Mouse (Mus musculus): Measurements from ENCODE around the gene Lrrfip2. TPM values are rescaled to one million over a fixed set of nuclear protein-coding genes. Genes with fewer than 3 reads are reported as not detected.

The Lrrfip2 gene
- polyA plus RNA-seq, 1 experiment from 2014 or later: 40.0 TPM

DNA sequence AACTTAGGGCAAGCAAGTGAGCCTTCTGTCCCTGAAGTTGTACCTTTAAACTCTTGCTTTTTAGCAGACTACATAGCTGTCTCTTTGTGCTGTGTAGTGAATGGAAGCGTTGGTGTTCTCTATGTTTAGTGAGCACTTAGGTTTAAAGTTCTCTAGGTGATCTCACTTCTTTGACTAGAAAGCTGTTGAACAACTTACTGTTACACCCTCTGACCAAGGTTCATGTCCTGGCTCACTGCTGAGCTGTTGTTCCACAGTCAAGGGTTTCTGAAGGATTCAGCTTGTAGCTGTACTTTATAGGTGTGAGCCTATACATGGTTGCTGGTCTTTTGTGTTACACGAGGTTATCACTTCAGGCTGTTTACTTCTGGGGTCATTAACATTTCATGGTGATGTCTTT lies 5.9 kb downstream of the Lrrfip2 start:
- 78% methylated on average over 2 of the region's 2 CpGs for WGBS
- no peak overlapping the region for H3K4me3 ChIP-seq
- H3K36me3 ChIP-seq: peaks cover 15% of the 10 kb centered on the region
- no peak overlapping the region for H3K27ac ChIP-seq
- DNase-seq (ENCODE audit: low spot score): no peak
- H3K27me3 ChIP-seq (ENCODE audit: insufficient read depth, poor library complexity, severe bottlenecking): no peaks in the 10 kb centered on the region
- no peaks in the 10 kb centered on the region for H3K9me3 ChIP-seq
- peaks cover 17% of the 10 kb centered on the region for H3K4me1 ChIP-seq (replicated peaks)

DNA sequence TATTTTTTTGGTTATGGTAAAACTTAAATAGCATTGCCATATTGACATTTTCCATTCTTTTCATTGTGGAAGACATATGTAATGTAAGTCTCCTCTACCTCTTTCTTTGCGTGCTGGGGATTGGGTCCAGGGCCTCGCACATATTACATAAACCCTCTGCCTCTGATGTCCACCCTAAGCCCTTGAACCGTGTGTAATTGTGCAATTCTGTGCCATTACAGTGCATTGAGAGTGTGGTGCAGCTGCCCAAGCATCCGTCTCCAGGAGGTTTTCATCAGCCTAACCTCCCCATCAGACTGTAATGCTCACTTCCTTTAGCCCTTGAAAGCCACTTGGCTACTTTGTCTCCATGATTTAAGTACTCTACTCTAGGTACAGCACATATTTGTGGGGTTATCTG lies 7.0 kb downstream of the Lrrfip2 start:
- Histone ChIP-seq H3K36me3 (peaks cover 15% of the 10 kb centered on the region), H3K27me3 (ENCODE audit: insufficient read depth, poor library complexity, severe bottlenecking) (no peaks in the 10 kb centered on the region), H3K4me3 (no peak overlapping the region), H3K27ac (no peak overlapping the region), H3K4me1 (replicated peaks) (peaks cover 7% of the 10 kb centered on the region), H3K9me3 (no peaks in the 10 kb centered on the region)
- no peak for DNase-seq (ENCODE audit: low spot score)
- WGBS: 94% methylated on average over 4 of the region's 4 CpGs

DNA sequence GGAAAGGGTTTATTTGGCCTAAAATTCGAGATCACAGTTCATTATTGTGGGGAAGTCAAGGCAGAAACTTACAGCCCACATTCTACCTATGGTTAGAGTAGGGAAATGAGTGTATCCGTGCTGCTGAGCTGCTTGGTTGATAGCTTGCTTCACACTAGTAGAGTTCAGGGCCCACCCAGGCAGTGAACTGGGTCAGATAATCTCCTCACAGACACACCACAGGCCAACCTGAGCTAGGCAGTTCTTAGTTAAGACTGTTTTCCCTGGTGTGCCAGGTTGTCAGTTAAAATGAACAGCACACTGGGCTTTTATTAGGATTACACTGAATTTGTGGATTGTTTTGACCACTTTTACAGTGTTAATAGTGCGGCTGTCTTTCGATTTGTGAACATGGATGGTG lies 9.3 kb downstream of the Lrrfip2 start:
- Histone ChIP-seq H3K27me3 (ENCODE audit: insufficient read depth, poor library complexity, severe bottlenecking) (no peaks in the 10 kb centered on the region), H3K4me3 (no peak overlapping the region), H3K27ac (no peak overlapping the region), H3K4me1 (replicated peaks) (0 out of 2 replicates have a peak, but pooled peaks cover 5% of the 10 kb centered on the region), H3K9me3 (no peaks in the 10 kb centered on the region), H3K36me3 (peaks cover 6% of the 10 kb centered on the region)
- WGBS: 83% methylated on average over 4 of the region's 4 CpGs
- DNase-seq (ENCODE audit: low spot score): no peak

DNA sequence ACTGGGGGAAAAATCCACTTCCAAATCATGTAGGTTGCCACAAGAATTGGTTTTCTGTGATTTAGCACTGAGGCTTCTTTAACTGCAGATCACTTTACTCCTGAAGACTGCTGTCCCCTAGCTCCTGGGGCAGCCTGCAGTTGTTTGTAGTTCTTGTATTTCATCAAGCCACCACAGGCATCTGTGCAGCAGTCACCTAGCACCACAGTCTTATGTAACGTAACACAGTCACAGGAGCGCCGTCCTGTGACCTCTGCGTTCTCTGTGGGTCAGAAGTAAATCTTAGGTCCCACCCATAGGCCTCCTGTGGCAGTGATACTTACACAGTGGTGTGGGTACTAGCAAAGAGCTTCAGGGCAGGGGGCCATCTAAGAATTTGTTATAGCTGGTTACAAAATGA lies 10.4 kb downstream of the Lrrfip2 start:
- Histone ChIP-seq H3K36me3 (peaks cover 3% of the 10 kb centered on the region; the same call in 1 of the 2 replicates), H3K27ac (no peak overlapping the region), H3K27me3 (ENCODE audit: insufficient read depth, poor library complexity, severe bottlenecking) (no peaks in the 10 kb centered on the region), H3K9me3 (no peaks in the 10 kb centered on the region), H3K4me3 (no peak overlapping the region), H3K4me1 (replicated peaks) (0 out of 2 replicates have a peak, but pooled peaks cover 5% of the 10 kb centered on the region)
- 65% methylated on average over 4 of the region's 4 CpGs for WGBS
- DNase-seq (ENCODE audit: low spot score): no peak

DNA sequence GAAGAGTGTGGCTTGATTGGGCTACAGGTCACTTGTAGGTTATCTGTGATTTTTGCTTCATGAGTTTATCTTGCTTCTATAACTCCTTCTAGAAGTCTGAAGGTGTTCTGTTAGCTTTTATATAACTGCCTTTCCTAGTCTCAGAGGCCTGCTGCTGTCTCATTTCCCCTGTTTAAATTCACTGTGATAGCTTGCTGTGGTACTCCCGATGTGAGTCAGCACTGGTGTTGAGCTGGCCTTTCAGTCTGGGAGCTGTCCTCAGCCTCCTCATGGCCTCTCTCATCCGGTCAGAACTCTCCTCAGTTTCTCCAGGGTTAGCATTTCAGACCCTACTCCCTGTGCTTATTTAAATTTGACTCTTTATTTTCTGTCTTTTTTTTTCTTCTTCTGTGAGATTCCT lies 12.7 kb downstream of the Lrrfip2 start:
- no peak for DNase-seq (ENCODE audit: low spot score)
- H3K4me1 ChIP-seq (replicated peaks): 0 out of 2 replicates have a peak, but pooled peaks cover 5% of the 10 kb centered on the region
- no peak overlapping the region for H3K4me3 ChIP-seq
- no peaks in the 10 kb centered on the region for H3K27me3 ChIP-seq (ENCODE audit: insufficient read depth, poor library complexity, severe bottlenecking)
- no peaks in the 10 kb centered on the region for H3K9me3 ChIP-seq
- H3K36me3 ChIP-seq: no peaks in the 10 kb centered on the region
- H3K27ac ChIP-seq: no peak overlapping the region
- 89% methylated on average over 2 of the region's 2 CpGs for WGBS

DNA sequence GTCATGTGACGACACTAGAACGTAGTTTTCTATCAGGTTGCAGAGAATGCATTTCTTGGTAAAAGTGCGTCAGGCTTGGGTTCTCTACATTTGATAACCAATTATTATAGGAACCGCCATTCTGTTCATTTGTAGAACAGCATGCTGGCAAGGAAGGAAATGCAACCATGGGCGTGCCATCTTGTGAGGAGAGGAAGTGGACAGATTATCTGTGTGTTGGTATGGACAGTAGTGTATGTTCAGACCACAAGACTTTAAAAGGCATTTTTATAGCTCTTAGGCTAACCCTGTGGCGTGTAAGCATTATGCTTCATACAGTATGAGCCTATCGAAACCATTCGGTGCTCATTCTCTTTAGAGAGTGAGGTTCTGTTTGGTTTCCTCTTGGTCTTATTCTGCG lies 20.8 kb downstream of the Lrrfip2 start:
- Histone ChIP-seq H3K9me3 (no peaks in the 10 kb centered on the region), H3K4me3 (no peak overlapping the region), H3K27me3 (ENCODE audit: insufficient read depth, poor library complexity, severe bottlenecking) (no peaks in the 10 kb centered on the region), H3K27ac (no peak overlapping the region), H3K36me3 (peaks cover 18% of the 10 kb centered on the region; the same call in 1 of the 2 replicates), H3K4me1 (replicated peaks) (no peaks in the 10 kb centered on the region)
- no peak for DNase-seq (ENCODE audit: low spot score)
- 96% methylated on average over 9 of the region's 9 CpGs for WGBS

DNA sequence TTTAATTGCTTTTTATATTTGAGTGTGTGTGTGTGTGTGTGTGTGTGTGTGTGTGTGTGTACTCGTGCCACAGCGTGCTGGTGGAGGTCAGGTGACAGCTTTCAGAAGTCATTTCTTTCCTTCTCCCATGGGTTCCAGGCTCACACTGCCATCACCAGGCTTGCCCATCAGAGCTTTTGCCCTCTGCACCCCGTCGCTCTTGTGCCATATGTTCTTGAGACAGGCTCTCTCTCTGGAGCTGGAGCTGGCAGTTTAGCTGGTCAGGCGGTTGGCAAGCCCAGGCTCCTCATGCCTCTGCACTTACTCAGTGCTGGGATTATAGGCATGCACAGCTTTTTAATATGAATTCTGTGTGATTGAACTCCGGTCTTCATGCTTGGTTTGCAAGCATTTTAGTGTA lies 25.3 kb downstream of the Lrrfip2 start:
- 92% methylated on average over 6 of the region's 6 CpGs for WGBS

DNA sequence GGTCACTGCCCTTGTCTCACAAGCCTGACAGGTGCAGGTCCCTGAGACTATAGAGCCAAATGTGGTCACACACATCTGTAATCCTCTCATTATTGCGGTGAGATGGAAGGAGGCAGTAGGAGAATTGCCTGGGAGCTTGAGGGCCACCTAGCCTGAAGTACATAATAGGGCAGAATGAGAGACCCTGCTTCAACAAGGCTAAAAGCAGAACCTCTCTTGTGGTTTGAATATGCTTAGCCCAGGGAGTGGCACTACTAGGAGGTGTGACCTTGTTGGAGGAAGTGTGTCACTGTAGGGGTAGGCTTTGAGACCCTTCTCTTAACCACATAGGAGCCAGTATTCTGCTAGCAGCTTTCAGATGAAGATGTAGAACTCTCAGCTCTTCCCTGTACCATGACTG lies 26.0 kb downstream of the Lrrfip2 start:
- H3K27me3 ChIP-seq (ENCODE audit: insufficient read depth, poor library complexity, severe bottlenecking): no peaks in the 10 kb centered on the region
- no peak overlapping the region for H3K27ac ChIP-seq
- H3K4me3 ChIP-seq: no peak overlapping the region
- peaks cover 21% of the 10 kb centered on the region for H3K36me3 ChIP-seq
- DNase-seq (ENCODE audit: low spot score): no peak
- no peaks in the 10 kb centered on the region for H3K4me1 ChIP-seq (replicated peaks)
- 100% methylated on average over 1 of the region's 1 CpGs for WGBS
- no peaks in the 10 kb centered on the region for H3K9me3 ChIP-seq

More for the DNA sequence above, 25.3 kb downstream of the Lrrfip2 start:
- Histone ChIP-seq H3K4me3 (no peak overlapping the region), H3K4me1 (replicated peaks) (no peaks in the 10 kb centered on the region), H3K27ac (no peak overlapping the region), H3K27me3 (ENCODE audit: insufficient read depth, poor library complexity, severe bottlenecking) (no peaks in the 10 kb centered on the region), H3K36me3 (peaks cover 21% of the 10 kb centered on the region), H3K9me3 (no peaks in the 10 kb centered on the region)
- DNase-seq (ENCODE audit: low spot score): no peak

DNA sequence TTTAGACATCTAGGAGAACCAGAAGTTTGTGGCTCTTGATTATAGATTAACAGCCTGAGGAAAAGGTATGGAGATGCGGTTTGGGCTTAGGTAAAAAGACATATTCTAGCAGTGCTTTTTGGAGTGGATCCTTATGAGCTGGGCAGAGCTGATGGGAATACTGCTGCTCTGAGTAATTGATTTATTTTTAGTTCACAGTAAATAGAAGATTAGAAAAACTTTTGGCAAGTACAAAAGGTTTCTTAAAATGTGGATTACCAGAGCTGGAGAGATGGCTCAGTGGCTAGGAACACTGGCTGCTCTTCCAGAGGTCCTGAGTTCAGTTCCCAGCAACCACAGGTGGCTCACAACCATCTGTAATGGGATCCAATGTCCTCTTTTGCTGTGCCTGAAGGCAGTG lies 27.3 kb downstream of the Lrrfip2 start:
- Histone ChIP-seq H3K4me1 (replicated peaks) (no peaks in the 10 kb centered on the region), H3K27me3 (ENCODE audit: insufficient read depth, poor library complexity, severe bottlenecking) (no peaks in the 10 kb centered on the region), H3K36me3 (peaks cover 21% of the 10 kb centered on the region), H3K27ac (no peak overlapping the region), H3K4me3 (no peak overlapping the region), H3K9me3 (no peaks in the 10 kb centered on the region)
- no peak for DNase-seq (ENCODE audit: low spot score)
- 94% methylated on average over 1 of the region's 1 CpGs for WGBS

DNA sequence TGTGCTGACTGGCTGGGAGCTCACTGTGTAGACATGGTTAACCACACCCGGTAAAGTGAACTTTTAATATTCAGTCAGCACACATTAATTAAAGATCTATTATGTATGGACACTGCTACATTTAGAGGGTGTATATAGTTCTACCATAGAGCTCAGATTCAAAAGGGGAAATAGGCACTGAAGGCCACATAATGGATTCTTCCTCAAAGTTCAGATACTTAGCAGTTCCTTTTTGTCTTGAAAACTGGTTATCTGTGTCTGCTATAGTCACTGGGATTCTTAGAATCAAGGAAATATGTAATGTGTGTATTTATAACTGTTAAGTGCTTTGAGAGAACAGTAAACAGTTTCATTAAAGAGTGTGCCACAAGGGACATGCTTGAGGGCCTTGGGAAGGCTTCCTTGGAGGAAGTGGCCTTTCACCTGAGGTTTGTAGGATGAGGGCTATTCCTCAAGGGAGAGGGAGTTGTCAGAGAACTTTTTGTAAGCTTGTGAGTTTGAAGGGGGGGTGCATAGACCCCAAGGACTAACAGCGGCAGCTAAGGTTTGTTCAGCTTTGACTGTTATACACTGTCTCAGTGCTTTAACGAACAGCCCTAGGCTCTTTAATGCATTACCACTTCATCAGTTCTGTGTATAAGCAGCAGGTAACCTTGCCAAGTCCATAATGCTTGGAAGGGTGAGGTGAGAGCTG lies 28.3 kb downstream of the Lrrfip2 start:
- 90% methylated on average over 3 of the region's 3 CpGs for WGBS
- no peaks in the 10 kb centered on the region for H3K4me1 ChIP-seq (replicated peaks)
- H3K27ac ChIP-seq: no peak overlapping the region
- DNase-seq (ENCODE audit: low spot score): no peak
- H3K36me3 ChIP-seq: peaks cover 21% of the 10 kb centered on the region
- H3K4me3 ChIP-seq: no peak overlapping the region
- H3K27me3 ChIP-seq (ENCODE audit: insufficient read depth, poor library complexity, severe bottlenecking): no peaks in the 10 kb centered on the region
- no peaks in the 10 kb centered on the region for H3K9me3 ChIP-seq

DNA sequence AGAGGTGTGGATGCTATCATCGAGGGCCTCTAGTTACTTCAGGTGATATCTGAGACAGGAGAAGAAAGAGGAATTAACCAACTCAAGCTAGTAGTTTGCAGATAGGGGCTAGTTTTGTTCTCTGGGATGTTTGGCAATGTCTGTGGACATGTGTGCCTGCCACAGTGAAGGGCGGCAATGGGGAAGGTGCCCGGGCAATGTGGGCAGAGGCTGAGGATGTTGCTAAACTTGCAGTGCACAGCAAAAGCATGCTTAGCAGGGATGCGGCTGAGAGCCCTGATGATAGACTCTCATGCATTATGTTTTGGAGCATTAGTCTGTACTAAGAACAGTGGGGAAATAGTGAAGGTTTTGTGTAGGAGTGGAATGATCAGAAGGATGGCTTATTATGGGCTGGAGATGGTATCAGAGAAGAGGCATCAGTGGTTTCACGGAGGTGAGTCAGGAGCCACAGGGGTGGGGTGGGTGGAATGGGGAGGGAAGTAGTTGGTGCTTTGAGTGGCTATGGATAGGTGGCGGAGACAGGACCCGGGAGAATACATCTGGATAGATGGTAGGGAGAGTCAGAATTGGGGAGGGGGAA lies 28.9 kb downstream of the Lrrfip2 start:
- 91% methylated on average over 7 of the region's 7 CpGs for WGBS
- DNase-seq (ENCODE audit: low spot score): no peak
- Histone ChIP-seq H3K9me3 (no peaks in the 10 kb centered on the region), H3K27ac (no peak overlapping the region), H3K4me3 (no peak overlapping the region), H3K36me3 (peaks cover 21% of the 10 kb centered on the region), H3K4me1 (replicated peaks) (no peaks in the 10 kb centered on the region), H3K27me3 (ENCODE audit: insufficient read depth, poor library complexity, severe bottlenecking) (no peaks in the 10 kb centered on the region)

DNA sequence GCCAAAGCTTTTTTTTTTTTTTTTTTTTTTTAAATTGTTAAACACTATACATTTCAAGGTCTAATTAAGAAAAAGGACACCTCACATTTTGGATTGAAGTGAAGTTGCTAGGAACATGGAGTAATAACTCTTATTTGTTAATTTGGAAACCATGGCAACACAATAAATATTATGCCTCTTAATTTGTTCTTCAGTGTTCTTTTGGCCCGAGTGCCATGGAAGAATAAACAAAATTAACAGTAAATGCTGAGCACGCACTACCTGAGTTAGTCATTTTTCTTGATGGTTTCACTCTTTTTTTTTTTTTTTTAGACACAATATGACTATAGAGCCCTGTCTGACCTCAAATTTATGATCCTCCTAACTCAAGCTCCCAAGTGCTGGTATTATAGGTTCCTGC lies 30.6 kb downstream of the Lrrfip2 start:
- no peak for DNase-seq (ENCODE audit: low spot score)
- peaks cover 10% of the 10 kb centered on the region; the same call in 1 of the 2 replicates for H3K36me3 ChIP-seq
- H3K4me1 ChIP-seq (replicated peaks): no peaks in the 10 kb centered on the region
- H3K27ac ChIP-seq: no peak overlapping the region
- no peaks in the 10 kb centered on the region for H3K27me3 ChIP-seq (ENCODE audit: insufficient read depth, poor library complexity, severe bottlenecking)
- 88% methylated on average over 2 of the region's 2 CpGs for WGBS
- H3K4me3 ChIP-seq: no peak overlapping the region
- no peaks in the 10 kb centered on the region for H3K9me3 ChIP-seq

DNA sequence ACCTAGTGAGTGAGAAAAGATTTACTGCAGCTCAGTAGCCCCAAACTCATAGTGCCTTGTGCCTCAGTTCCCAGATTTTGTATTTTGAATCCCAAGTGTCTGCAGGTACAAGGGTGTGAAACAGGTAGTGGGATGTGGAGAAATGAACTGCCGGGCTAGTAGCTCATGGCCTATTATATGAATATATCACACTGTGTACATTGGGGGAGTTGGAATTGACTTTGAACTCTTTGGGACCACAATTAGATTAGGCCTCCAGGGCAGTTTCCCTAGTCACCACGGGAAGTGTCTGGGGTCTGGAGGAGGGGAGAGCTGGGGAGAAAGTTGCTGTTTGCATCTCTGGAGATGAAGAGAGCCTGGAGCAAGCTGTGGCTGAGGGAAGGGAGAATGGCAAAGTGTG lies 31.0 kb downstream of the Lrrfip2 start:
- Histone ChIP-seq H3K36me3 (peaks cover 7% of the 10 kb centered on the region; the same call in 1 of the 2 replicates), H3K4me3 (no peak overlapping the region), H3K27ac (no peak overlapping the region), H3K9me3 (no peaks in the 10 kb centered on the region), H3K27me3 (ENCODE audit: insufficient read depth, poor library complexity, severe bottlenecking) (no peaks in the 10 kb centered on the region), H3K4me1 (replicated peaks) (no peaks in the 10 kb centered on the region)
- 67% methylated on average over 2 of the region's 2 CpGs for WGBS
- no peak for DNase-seq (ENCODE audit: low spot score)

Measured in hindbrain, embryonic 10.5 days (tissue).